Mouse (Mus musculus) hindbrain, embryonic 11.5 days (tissue): ENCODE data around the gene Gm15517. TPM values are rescaled to one million over a fixed set of nuclear protein-coding genes. Genes with fewer than 3 reads are reported as not detected.
"Not testable (repeated sequence)": the region's sequence is repeated elsewhere in the genome, so short reads cannot be mapped to it uniquely, and the experiment has no call there.

ENCODE experiments used
- ATAC-seq: fragments of 200-750 bp; cut with Nextera tagmentation; 2 replicates; pipeline ENCODE4 v1.8.0; 2017; ENCODE audit warnings: mild to moderate bottlenecking, moderate TSS enrichment, moderate library complexity; ENCODE audit not compliant: low FRiP score
- DNase-seq: peaks from one replicate; pipeline ENCODE4 v3.0.0-alpha.2; 2015; ENCODE audit warnings: low spot score
- H3K27ac ChIP-seq: fragments of 300-500 bp; sonication (generic); 2 replicates; pipeline ENCODE4 v1.5.1; 2014; ENCODE audit warnings: mild to moderate bottlenecking, low read depth, low read length
- H3K27me3 ChIP-seq: fragments of 300-500 bp; sonication (generic); 2 replicates; pipeline ENCODE4 v1.6.1; 2014; ENCODE audit warnings: mild to moderate bottlenecking, low read length, moderate library complexity, mixed read lengths; ENCODE audit not compliant: control insufficient read depth, insufficient read depth
- H3K36me3 ChIP-seq: fragments of 300-500 bp; sonication (generic); 2 replicates; pipeline ENCODE4 v1.6.1; 2014; ENCODE audit warnings: mild to moderate bottlenecking, low read length, moderate library complexity, mixed read lengths; ENCODE audit not compliant: control insufficient read depth, insufficient read depth
- H3K4me1 ChIP-seq: fragments of 300-500 bp; sonication (generic); replicated peaks from 2 replicates; pipeline ENCODE4 v1.6.1; 2014; ENCODE audit warnings: low read length, mixed read lengths; ENCODE audit not compliant: control insufficient read depth, insufficient read depth
- H3K4me2 ChIP-seq: fragments of 300-500 bp; sonication (generic); replicated peaks from 2 replicates; pipeline ENCODE4 v1.6.1; 2014; ENCODE audit warnings: mild to moderate bottlenecking, low read depth, low read length
- H3K4me3 ChIP-seq: fragments of 300-500 bp; sonication (generic); 2 replicates; pipeline ENCODE4 v1.5.1; 2014; ENCODE audit warnings: low read depth, low read length
- H3K9ac ChIP-seq: fragments of 300-500 bp; sonication (generic); 2 replicates; pipeline ENCODE4 v1.6.1; 2014; ENCODE audit warnings: low read depth, low read length
- H3K9me3 ChIP-seq: fragments of 300-500 bp; sonication (generic); 2 replicates; pipeline ENCODE4 v1.6.1; 2016; ENCODE audit warnings: low read length; ENCODE audit not compliant: control insufficient read depth
- WGBS: fragments of 180-500 bp; shearing (Covaris S2); extraction: QIAGEN DNeasy Blood & Tissue Kit; methylation state at CpG from one replicate; pipeline ENCODE4 v1.1.7; 2014; 5-methylcytosine and 5-hydroxymethylcytosine counted together
- polyA plus RNA-seq: library from polyadenylated mRNA; unstranded; fragments of >200 nt; fragmentation: Nextera tagmentation; extraction: Ambion mirVana; gene quantifications from 2 replicates; pipeline ENCODE4 v1.2.1, GENCODE M21; 2014

Gm15517 gene
- polyA plus RNA-seq, 1 experiment from 2014 or later: not detected

- H3K36me3 ChIP-seq: no peaks in the 10 kb centered on the region
- DNase-seq (no peak), ATAC-seq (no peak)
- no peaks in the 10 kb centered on the region for H3K4me1 ChIP-seq
- no peaks in the 10 kb centered on the region for H3K27me3 ChIP-seq
- 69% methylated on average over 3 of the region's 3 CpGs for WGBS
- H3K4me3 ChIP-seq: no peak overlapping the region
- H3K4me2 ChIP-seq: no peak overlapping the region
- no peak overlapping the region for H3K9ac ChIP-seq
- H3K27ac ChIP-seq: no peak overlapping the region
- no peaks in the 10 kb centered on the region for H3K9me3 ChIP-seq
Observed at GRCm38 (mm10) chr7:44275546-44275945, 14.3 kb downstream of the Gm15517 start.

GRCm38 (mm10) chr7:44276461-44277249 is 15.4 kb downstream of the Gm15517 start:
- ATAC-seq (no peak), DNase-seq (no peak)
- Histone ChIP-seq H3K27me3 (no peaks in the 10 kb centered on the region), H3K27ac (no peak overlapping the region), H3K9ac (no peak overlapping the region), H3K36me3 (no peaks in the 10 kb centered on the region), H3K4me1 (no peaks in the 10 kb centered on the region), H3K9me3 (no peaks in the 10 kb centered on the region), H3K4me2 (no peak overlapping the region), H3K4me3 (no peak overlapping the region)
- WGBS: 74% methylated on average over 10 of the region's 10 CpGs

- H3K36me3 ChIP-seq: no peaks in the 10 kb centered on the region
- no peaks in the 10 kb centered on the region for H3K4me1 ChIP-seq
- ATAC-seq (no peak), DNase-seq (peak; percentile 51)
- H3K27ac ChIP-seq: no peak overlapping the region
- H3K4me3 ChIP-seq: no peak overlapping the region
- H3K9ac ChIP-seq: no peak overlapping the region
- H3K27me3 ChIP-seq: no peaks in the 10 kb centered on the region
- H3K4me2 ChIP-seq: no peak overlapping the region
- WGBS: 48% methylated on average over 2 of the region's 2 CpGs
- H3K9me3 ChIP-seq: no peaks in the 10 kb centered on the region
Observed at GRCm38 (mm10) chr7:44277250-44277622, 16.0 kb downstream of the Gm15517 start.

DNA sequence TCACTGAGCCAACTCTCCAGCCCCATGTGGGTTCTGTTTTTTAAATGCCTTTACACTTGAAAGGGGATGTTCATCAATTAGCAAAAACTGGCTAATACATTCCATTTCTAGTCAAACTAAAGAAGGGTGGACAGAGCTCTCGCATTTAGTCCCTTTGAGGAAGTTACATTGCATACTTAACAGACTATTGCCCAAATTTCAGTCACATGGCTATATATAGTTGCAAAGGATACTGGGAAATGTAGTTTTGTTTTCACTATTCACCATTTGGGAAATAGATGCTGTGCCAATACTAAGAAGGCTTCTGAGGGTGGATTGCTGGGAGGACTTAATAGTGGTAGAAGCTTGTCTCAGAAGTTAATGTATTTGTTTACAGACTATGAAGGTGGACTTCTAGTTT is 19.7 kb downstream of the Gm15517 start:
- ATAC-seq (no peak), DNase-seq (no peak)
- H3K27ac ChIP-seq: no peak overlapping the region
- no peaks in the 10 kb centered on the region for H3K4me1 ChIP-seq
- H3K27me3 ChIP-seq: no peaks in the 10 kb centered on the region
- H3K36me3 ChIP-seq: no peaks in the 10 kb centered on the region
- no peak overlapping the region for H3K4me2 ChIP-seq
- WGBS: 73% methylated on average over 1 of the region's 1 CpGs
- no peak overlapping the region for H3K9ac ChIP-seq
- no peak overlapping the region for H3K4me3 ChIP-seq
- H3K9me3 ChIP-seq: no peaks in the 10 kb centered on the region

DNA sequence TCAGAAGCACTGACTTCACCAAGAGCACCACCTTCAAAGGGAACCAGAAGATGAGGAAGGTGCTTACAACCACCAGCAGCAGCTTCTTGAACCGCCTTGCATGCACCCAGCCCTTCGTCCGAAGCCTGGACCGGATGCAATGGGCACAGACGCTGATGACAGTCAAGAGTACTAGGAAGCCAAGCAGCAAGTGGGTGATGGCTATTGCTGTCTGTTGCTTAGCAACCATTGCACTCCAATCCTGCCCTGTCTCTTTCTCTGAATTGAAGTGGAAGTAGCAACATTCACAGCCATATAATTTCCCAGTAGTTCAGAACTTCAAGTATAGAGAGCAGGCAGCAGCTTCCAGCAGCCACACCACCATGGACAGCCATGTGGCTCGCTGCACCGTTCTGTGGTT is 20.3 kb downstream of the Gm15517 start:
- Histone ChIP-seq H3K36me3 (no peaks in the 10 kb centered on the region), H3K4me2 (no peak overlapping the region), H3K27me3 (no peaks in the 10 kb centered on the region), H3K4me1 (no peaks in the 10 kb centered on the region), H3K4me3 (no peak overlapping the region), H3K27ac (no peak overlapping the region), H3K9ac (no peak overlapping the region), H3K9me3 (no peaks in the 10 kb centered on the region)
- DNase-seq: no peak
- WGBS: 80% methylated on average over 7 of the region's 7 CpGs
- ATAC-seq: no peak

- Histone ChIP-seq H3K27ac (no peak overlapping the region), H3K4me2 (no peak overlapping the region), H3K4me3 (no peak overlapping the region), H3K36me3 (no peaks in the 10 kb centered on the region), H3K9me3 (no peaks in the 10 kb centered on the region), H3K9ac (no peak overlapping the region), H3K27me3 (0 out of 2 replicates have a peak, but pooled peaks cover 2% of the 10 kb centered on the region), H3K4me1 (no peaks in the 10 kb centered on the region)
- ATAC-seq (no peak), DNase-seq (no peak)
- 69% methylated on average over 7 of the region's 7 CpGs for WGBS
Observed at GRCm38 (mm10) chr7:44287760-44288159, 26.5 kb downstream of the Gm15517 start.

GRCm38 (mm10) chr7:44290986-44291385 is 29.7 kb downstream of the Gm15517 start:
- H3K36me3 ChIP-seq: no peaks in the 10 kb centered on the region
- H3K4me1 ChIP-seq: no peaks in the 10 kb centered on the region
- H3K4me3 ChIP-seq: no peak overlapping the region
- H3K27ac ChIP-seq: no peak overlapping the region
- 86% methylated on average over 4 of the region's 4 CpGs for WGBS
- H3K27me3 ChIP-seq: 0 out of 2 replicates have a peak, but pooled peaks cover 2% of the 10 kb centered on the region
- no peak overlapping the region for H3K4me2 ChIP-seq
- H3K9ac ChIP-seq: no peak overlapping the region
- DNase-seq: no peak
- no peaks in the 10 kb centered on the region for H3K9me3 ChIP-seq
- ATAC-seq: no peak

- Histone ChIP-seq H3K27me3 (0 out of 2 replicates have a peak, but pooled peaks cover 2% of the 10 kb centered on the region), H3K4me3 (no peak overlapping the region), H3K36me3 (no peaks in the 10 kb centered on the region), H3K4me1 (no peaks in the 10 kb centered on the region), H3K27ac (no peak overlapping the region), H3K4me2 (no peak overlapping the region), H3K9me3 (no peaks in the 10 kb centered on the region), H3K9ac (no peak overlapping the region)
- WGBS: 49% methylated on average over 4 of the region's 4 CpGs
- ATAC-seq (no peak), DNase-seq (no peak)
Observed at GRCm38 (mm10) chr7:44291418-44291817, 30.2 kb downstream of the Gm15517 start.

GRCm38 (mm10) chr7:44297501-44297900 is 36.3 kb downstream of the Gm15517 start:
- H3K27ac ChIP-seq, DNase-seq, H3K27me3 ChIP-seq, H3K4me1 ChIP-seq, ATAC-seq, H3K9me3 ChIP-seq, H3K36me3 ChIP-seq, H3K4me2 ChIP-seq, H3K4me3 ChIP-seq, H3K9ac ChIP-seq: not testable (repeated sequence)
- WGBS: 76% methylated on average over 2 of the region's 2 CpGs
